Mouse (Mus musculus) urinary bladder, postnatal 14 days (tissue): ENCODE data around the gene Rassf4.

Source experiments
- DNase-seq: peaks from one replicate; pipeline ENCODE4 v3.0.0; 2021; ENCODE audit warnings: low spot score

Rassf4 gene

DNA sequence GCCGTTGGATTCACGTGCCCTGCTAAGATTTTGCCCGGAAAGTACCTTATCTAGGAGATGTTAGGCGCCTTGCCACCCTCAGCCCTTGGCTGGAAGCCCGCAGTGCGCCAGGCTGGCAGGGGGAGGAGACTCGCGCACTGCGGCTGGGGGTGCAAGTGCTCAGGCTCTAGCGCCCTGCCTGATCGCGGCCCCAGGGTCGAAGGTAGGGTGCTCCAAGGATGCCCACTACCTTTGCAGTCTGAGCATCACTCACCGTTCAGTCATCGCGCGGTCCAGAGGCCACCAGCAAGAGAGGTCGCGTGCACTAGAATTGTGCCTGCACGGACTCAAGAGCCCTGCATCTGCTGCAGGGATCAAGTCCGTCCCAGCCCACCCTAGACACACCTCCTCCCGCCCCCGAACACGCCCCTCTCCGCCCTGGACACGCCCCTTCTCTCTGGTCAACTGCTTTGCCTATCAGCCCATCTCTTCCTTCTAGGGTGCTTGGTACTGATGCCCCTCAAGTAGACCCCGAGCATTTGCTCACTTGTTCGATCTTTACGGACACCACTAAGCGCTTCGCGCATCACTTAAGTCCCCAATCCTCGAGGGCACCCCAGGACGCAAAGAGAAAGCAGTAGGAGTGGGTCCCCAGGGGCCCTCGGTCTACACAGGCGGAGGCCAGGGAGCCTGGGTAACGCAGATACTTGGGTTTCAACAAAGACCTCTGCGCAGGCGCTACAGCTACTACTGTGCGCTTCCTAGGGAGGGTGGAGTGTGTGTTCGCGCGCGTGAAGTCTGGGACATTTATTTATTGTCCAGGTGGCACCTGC is at the start of gene Rassf4:
TSS of gene Rassf4 (minus strand) at position 482 of the 812 bp plus-strand sequence.
- DNase-seq, result peak; percentile 85

DNA sequence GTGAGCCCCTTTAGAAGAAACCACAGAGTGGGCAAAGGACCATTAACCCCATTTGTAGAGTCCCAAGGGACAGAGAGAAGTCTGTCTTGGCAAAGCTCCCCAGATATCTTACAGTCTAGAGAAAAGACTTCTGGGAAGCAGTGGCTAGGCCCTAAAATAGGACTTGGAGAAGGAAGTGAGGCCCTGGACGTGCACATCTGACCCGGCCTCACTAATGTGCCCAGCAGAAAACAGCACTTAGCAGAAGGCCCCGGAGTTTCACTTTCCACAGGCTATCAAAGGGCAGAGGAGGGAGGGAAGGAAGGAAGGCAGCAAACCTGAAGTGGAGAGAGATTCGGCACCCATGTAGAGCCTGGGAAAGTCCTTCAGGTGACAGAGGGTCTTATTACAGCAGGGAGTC is 45.2 kb upstream of the Rassf4 start:
- DNase-seq, result no peak

DNA sequence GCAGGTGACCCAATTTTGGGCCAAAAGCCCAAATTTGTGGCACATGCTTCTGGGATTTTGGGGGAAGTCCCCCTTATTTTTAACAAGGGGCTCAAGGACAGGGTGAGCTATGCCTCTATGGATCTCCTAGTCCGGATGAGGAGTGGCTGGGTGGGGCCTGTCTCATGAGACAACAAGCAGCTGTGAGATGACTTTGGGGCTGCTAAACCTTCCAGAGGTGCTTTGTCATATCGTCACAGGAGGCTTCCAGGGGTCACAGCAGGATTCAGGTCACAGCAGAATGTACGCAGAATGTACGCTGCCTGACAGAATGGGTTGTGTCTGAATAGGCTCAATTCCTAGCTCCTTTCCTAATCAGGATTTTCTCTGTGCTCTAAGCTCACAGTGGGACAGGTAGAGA is 44.6 kb upstream of the Rassf4 start:
- DNase-seq, result no peak

DNA sequence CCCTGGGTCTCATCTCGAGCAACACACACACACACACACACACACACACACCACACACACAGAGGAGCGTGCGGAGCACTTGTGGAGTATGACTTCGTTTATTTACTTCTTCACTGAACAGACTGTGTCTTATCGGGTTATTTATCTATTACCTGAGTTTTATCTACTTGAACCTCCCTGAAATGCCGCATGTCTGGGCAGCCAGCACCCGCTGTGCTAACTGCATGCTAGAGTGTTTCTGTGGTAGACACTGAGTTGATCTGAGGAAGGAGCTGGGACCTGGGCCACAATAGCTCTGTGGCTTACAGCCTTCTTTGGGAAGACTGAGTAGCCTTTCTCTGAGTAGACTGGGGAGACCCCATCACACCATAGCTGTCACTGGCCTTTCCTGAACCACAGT is 44.1 kb upstream of the Rassf4 start:
- no peak for DNase-seq

DNA sequence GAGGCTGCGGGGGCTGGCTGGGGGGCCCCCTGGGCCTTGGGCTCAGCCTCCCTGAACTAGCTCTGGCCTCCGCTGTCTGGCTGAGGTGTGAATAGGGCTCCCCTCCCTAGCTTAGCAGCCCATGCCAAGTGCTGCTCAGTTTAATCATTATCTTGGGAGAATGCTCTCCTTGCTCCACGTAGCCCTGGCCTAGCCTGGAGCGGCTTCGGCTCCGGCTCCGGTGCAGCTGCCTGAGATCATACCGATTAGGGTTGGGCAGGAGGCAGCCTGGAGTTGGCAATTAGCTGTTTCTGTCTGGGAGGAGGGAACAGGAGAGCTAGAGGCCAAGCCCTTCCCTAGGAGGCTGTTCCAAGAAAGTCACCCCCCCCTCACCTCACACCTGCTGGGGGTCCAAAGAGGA is 42.9 kb upstream of the Rassf4 start, which contains the start of gene Tmem72:
TSS of gene Tmem72 (minus strand) at position 248 of the 400 bp plus-strand sequence.
- DNase-seq, result peak; percentile 13

DNA sequence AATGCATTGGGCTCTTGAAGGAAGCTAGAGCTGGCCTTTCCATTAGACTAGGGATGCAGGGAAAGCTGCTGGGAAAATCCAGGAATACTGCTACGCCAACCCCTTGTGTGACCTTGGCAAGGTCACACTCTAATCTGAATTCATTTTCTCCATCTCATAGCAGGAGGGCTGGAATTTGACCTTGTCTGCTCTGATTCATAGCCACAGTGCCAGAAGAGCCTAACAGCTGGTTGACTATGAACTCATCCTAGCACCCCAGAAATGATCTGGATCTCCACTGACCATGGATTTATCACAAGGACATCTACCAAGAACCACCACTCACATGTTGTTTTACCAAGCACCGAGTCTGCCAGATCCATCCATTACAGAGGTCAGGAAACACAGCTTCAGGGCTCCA is 41.4 kb upstream of the Rassf4 start:
- no peak for DNase-seq

DNA sequence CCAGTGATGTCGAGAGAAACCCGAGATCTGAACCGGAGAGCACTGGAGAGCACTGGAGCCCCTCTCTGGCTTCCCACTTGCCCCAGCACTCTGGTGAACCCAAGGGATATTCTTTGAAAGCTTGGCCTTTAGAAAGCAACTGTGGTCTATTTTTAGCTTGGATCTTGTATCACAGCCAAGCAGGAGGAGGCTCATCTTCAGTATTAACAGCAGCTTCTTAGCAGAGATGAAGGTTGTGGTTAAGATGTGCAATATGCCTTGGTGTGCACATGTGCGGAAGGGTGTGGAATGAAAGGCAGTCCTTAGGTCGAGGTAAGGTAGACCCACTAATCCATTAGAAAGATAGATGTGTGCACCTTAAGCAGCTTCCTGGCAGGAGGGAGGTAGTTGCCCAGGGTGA is 40.8 kb upstream of the Rassf4 start:
- no peak for DNase-seq

DNA sequence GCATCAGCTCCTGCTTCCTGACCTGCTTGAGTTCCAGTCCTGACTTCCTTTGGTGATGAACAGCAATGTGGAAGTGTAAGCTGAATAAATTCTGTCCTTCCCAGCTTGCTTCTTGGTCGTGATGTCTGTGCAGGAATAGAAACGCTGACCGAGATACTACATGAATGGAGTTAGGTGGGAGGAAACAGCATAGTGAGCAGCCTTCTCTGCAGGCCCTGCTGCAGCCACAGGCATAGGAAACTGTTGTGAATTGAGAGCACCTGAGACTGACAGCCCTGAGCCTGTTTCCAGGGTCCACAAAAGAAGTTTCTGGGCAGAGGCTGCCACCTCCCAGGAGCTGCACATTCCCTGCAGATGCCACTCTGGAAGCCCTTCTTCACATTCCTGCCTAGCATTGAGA is 40.2 kb upstream of the Rassf4 start:
- no peak for DNase-seq

DNA sequence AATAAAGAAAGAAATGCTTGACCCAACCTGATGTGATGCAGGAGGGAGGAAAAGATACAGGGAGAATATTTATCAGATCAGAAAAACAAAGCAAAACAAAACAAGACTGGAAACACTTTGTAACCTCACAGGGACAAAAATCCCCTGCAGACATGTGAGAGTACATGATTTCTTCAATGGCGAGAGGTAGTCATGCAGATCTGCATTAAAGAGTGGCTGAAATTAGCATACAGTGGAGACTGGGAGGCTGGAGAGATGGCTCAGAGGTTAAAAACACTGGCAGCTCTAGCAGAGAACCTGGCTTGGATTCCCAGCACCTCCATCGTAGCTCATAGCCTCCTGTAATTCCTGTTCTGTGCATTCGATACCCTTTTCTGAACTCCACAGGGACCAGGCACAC is 38.8 kb upstream of the Rassf4 start:
- no peak for DNase-seq

DNA sequence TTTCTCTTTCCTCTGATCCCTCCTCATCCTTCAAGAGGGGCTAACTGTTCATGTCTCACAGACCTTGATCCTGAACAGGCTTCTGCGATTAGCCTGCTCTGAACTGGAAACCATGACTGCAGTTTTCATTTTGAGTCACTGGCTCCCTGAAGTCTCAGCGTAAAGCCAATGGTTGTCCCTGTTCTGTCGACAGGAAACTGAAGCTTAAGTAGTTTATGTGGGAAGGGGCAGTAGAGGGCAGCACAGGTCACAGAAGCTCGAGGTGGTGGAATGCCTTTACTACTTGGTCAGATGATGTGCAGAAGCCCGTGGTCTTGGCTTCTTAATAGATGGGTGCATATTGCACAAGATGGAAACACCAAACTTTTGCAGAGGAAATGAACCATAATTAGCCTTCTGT is 38.3 kb upstream of the Rassf4 start:
- DNase-seq, result no peak

DNA sequence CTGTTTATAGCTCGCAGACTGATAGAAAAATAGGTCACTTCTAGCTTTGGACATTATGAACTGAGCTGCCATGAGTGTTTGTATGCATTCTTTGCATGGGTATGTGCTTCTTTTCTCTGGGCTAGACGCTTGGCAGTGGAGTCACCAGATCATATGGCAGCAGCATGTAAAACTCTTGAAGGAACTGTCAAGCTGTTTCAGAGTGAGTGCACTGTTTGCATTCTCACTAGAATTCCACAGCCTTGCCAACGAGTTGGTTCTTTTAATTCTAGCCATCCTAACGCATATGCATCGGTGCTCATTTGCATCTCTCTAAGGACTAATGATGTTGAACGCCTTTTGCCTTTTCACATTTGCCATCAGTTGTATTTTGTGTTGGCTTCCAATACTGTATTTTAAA is 30.6 kb upstream of the Rassf4 start:
- DNase-seq, result no peak

DNA sequence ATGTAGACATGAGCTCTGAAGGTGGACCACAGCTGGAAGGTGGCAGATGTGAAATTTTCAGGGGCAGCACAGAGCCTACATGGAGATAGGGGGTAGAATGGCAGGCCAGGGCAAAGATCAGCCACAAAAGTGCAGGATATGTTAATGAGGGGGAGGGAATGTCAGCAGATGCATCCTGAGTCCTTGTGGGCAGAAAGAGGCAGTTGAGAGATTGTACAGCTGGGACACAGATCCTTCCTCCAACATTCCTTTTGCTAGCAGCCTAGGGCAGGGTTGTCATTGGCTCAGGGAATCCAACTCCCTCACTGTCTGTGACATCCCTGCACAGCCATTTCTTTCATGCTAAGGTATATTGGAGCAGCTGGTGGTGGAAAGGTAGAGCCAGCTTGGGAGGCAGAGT is 27.1 kb upstream of the Rassf4 start:
- DNase-seq, result no peak

DNA sequence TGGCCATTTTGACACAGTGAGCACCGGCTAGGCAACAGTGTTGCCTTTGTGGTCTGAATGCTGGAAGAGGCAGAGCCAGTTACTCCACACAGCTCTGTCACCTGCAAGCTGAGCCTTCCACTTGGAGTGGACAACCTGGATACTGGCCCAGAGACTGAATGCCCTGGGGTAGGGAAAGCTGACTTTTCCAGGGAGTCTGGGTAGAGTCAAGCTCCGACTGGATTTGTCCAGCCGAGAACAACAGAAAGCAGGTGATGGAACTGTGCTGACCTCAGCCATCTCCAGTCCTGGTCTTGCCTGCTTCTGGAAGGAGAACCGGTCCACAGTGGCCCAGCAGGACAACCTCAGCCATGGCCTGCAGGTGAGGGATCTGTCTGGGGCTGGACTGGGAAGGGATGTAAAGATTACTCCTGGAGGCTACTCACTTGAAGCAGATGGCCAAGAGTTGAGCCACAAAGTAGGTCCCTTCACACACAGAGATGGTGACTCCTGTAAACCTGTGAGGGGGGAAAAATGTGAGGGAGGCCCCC is 24.2 kb upstream of the Rassf4 start:
- DNase-seq, result no peak

DNA sequence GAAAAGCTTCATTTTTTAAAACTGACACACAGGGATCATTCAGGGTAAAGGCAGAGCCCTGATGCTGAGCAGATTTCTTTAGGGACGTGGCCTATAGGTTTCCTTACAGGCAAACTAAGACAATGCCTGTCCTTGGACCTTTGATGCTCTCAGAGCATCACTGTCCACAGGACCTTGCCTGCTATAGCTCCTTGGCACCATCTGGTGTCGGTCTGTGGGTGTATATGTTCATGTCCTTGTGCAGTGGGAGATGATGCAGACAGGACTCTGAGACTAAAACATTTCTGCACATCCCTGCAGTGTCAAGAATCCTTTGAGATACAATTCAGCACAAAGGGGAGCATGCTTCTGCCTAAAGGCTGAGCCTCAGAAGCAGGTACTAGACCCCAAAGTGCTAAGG is 23.7 kb upstream of the Rassf4 start:
- DNase-seq, result no peak

DNA sequence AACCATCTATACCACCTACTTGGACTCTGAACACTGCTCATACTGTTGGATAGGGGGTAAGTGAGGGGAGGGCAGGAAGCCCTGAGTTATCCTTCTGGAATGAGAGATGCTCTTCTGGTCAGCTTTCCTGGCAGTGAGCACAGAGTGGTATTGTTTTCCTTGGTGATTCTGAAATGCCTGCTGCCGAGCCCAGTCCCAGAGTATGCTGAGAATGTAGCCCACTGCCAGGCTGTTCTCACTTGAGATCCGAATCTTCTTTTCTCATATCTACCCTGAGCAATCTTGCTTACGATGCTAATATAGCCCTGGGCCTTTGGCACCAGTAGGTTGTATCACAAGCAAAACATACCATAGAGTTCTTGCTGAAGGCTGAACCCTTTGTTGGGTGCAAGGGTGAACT is 20.6 kb upstream of the Rassf4 start:
- DNase-seq, result no peak

DNA sequence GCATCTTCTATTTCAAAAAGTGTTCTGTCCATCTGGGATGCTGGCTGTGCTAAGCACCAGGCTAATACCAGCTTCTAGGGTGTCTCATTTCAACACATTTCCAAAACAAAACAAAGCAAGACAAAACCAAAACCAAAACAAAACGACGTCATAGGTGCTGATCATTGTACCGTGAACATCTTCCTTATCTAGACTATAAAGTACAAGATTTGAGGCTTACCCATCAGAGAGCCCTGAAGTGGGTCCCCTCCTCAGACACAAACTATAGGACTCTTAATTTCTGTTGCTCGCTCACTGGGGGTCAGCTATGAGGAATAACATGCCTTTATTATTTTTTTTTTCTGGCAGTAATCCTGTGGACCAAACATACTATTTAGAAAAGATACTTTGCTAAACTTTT is 19.9 kb upstream of the Rassf4 start:
- DNase-seq, result no peak

DNA sequence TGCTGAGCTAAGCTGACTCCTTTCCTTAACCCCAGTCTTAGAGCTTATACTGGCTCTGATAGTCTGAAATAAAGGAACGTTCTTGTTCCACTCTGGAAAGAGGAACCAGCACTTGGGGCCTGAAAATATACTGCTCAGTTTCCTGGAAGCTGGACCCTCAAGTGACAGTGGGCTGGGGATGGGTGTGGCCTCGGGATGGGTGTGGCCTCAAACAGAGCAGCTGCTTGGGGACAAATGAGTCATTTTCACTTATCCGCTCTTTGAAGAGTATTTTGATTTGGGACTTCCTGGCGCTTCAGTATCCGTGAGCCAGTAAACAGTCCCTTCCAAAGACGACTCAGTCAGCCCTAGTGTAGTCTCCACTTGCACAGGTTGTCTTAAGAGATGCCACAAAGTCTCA is 8.6 kb upstream of the Rassf4 start:
- DNase-seq, result peak; percentile 34

DNA sequence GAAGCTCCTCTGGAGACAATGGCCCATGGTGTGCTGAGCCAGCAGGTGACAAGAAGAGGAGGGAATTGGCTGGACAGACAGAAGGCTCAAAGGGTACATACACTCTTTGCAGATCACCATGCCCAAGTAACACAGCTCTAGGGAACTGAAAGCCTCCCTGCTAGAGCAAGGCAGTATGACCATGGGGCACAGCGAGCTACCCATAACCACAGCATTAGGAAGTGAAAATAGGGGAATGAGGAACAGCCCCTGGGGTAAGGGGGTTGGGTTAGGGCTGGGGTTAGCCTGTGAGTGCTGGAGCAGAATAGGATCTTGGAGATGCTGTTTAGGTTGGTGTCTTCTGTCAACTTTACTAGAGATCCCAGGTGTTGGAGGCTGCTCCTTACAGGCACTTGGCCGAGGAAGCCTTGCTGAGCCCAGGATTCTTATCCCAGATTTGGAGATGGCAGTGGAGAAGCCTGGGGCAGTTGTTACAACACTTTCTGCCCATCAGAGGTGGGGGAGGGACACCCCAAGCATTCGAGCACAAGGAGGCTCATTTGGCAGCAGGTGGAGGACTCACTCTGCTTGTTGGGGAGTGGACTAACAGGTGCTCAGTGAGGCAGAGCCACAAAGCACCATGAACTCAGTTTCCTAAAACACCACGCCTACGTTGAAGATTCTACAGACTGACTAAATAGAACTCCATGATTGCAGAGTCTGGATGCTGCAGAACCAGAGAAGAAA is 6.0 kb upstream of the Rassf4 start:
- no peak for DNase-seq

DNA sequence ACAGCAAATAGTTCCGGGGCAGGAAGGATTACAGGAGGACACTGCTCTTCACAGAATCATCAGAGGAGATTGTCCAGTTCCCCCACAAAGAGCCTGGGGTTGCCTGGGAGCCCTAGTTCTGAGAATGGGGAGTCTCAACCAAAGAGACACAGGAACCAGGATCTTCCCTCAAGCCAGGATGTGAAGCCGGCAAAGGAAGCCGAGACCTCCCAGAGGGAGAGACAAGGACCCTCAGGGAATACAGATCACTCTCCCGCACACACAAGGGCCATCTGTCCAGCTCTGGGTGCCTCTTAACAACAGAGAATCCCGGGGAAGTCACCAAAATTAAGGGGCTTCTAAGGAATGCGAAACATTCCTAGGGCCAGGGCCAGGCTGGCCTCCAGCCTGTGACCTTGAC is 3.6 kb upstream of the Rassf4 start:
- DNase-seq, result no peak

DNA sequence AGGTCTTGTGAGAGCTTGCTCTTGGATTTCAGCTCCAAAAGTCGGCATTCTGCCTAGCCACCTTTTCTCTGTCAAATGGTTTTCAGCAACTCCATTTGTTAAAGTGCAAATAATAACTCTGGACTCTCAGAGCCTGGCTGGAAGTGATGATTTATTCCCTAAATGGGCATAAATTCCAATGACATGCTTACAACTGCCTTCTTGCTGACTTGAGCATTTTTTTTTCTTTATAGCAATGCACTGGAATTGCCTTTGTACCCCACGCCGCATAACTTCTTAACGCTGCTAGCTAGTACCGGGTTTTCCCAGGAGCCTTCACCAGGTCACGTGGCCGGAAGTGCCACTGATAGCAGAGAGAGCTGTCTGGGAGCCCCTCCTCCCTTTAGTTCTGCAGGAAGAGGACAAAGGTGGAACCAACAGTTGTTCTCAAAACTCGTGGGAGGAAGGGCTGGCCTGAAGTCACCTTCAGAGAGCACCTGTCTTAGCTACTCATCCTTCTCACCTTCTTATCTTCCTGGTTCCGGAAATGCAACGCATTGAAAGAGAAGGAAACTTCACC is 2.7 kb upstream of the Rassf4 start:
- no peak for DNase-seq

DNA sequence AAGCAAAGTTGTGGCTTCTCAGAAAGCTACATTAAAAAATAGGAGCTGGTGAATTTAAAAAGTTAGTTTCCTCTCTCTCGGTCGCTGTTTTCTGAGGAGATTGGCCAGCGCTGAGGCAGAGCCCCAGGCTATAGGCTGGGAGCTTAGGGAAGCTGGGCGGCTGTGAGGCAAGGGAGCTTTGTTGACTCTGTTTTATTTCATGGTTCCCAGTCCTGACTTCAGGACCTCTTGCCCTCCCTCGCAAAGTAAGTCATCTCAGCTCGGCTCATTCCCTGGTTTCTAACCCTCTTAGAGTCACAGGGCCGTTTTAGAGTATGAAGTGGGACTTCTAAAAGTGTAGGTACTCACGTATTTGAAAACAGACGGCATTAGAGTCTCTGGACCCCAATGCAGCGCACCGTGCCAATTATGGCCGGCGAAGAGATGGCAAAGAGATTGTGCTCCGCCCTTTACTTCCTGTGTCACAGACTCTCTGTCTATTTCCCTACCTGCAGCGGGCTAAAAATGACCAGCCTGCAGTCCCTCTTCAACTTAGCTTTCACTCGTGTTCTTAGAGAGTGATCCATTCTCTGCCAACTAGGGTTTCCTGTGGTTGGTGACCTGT is 633 bp upstream of the Rassf4 start:
- no peak for DNase-seq

DNA sequence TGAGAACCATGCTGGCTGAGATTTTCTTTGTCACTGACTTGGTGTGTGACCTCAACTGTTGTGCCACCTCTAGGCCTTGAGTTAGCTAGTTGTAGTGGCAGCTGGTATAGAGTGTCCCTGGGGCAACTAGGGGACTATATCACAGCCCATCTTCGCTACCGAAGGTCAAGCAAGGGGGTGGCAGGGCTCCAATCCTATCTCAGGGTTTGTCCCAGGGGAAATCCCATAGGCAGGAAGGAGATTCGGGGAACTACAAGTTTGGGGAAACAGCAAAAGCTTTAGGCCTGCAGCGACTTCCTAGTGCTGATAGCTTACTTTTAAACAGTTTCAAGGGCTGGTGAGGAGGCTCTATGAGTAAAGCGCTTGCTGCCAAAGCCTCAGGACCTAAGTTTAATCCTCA is 1.4 kb downstream of the Rassf4 start:
- no peak for DNase-seq

DNA sequence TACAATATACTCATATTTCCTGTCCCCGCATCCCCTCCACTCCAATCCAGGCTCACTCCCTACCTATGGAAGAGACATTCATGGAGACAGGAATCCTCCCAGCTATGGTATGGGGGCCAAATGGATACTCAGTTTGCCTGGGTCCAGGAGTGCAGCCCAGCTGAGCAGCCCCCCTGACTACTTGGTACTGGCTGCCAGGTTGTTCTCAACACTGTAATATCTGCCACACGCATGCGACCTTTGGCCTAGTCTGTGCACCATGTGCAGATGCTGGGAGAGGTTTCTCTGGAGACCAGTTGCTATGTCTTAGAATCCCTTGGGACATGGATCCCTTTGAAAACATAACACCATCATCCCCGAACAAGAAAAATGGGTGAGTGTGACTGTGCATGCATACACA is 2.0 kb downstream of the Rassf4 start:
- DNase-seq, result no peak
